23 mouse cellular contexts compared by ENCODE assay signal in genomic region chrX:42489446-42489845, GRCm38 (mm10). TPM values are rescaled to one million over a fixed set of nuclear protein-coding genes. Genes with fewer than 3 reads are reported as not detected.
"Had no signal": no experiment of that assay in that cellular context is flagged by ENCODE, and none has a peak within 500 bp of the region (broad histone marks: within the 10 kb centered on the region; RNA-seq: fewer than 3 reads in every experiment).

Gene Tex13c2 (plus strand): TSS chrX:42489691.

- DNase-seq: kidney, postnatal 10 days; kidney, postnatal 36 days; layer of hippocampus, postnatal 36 days; liver, postnatal 0 days; lung, embryonic 14.5 days; right cerebral cortex, adult 18-20 months; right cerebral cortex, postnatal 25 days; spleen, adult 18-20 months; thymus, postnatal 25 days had no signal

- H3K27me3 ChIP-seq: kidney, embryonic 15.5 days; midbrain, embryonic 12.5 days; midbrain, embryonic 15.5 days; neural tube, embryonic 12.5 days; neural tube, embryonic 15.5 days; stomach, embryonic 15.5 days had no signal

- H3K4me1 ChIP-seq: kidney, embryonic 15.5 days; midbrain, embryonic 12.5 days; midbrain, embryonic 15.5 days; neural tube, embryonic 12.5 days; neural tube, embryonic 15.5 days; stomach, embryonic 15.5 days had no signal

- H3K9me3 ChIP-seq: kidney, embryonic 15.5 days; midbrain, embryonic 15.5 days; neural tube, embryonic 12.5 days; neural tube, embryonic 15.5 days; stomach, embryonic 15.5 days had no signal

- H3K4me3 ChIP-seq: kidney, embryonic 15.5 days; left cerebral cortex, adult 2 months; midbrain, embryonic 12.5 days; midbrain, embryonic 15.5 days; neural tube, embryonic 12.5 days; neural tube, embryonic 15.5 days; stomach, embryonic 15.5 days had no signal

- H3K27ac ChIP-seq: kidney, embryonic 15.5 days; left cerebral cortex, adult 2 months; liver, embryonic 14.5 days; macrophage; midbrain, embryonic 12.5 days; midbrain, embryonic 15.5 days; neural tube, embryonic 12.5 days; neural tube, embryonic 15.5 days; stomach, embryonic 15.5 days had no signal

- H3K36me3 ChIP-seq: kidney, embryonic 15.5 days; midbrain, embryonic 12.5 days; midbrain, embryonic 15.5 days; neural tube, embryonic 12.5 days; neural tube, embryonic 15.5 days; stomach, embryonic 15.5 days had no signal

- H3K4me2 ChIP-seq: kidney, embryonic 15.5 days; liver, embryonic 11.5 days; lung, embryonic 14.5 days; midbrain, embryonic 12.5 days; midbrain, embryonic 15.5 days; neural tube, embryonic 12.5 days; neural tube, embryonic 15.5 days; stomach, embryonic 15.5 days had no signal

- H3K9ac ChIP-seq: kidney, embryonic 15.5 days; liver, embryonic 14.5 days; liver, postnatal 0 days; lung, embryonic 14.5 days; midbrain, embryonic 12.5 days; midbrain, embryonic 15.5 days; neural tube, embryonic 12.5 days; neural tube, embryonic 15.5 days; stomach, embryonic 15.5 days had no signal

- ATAC-seq: liver, postnatal 0 days; lung, postnatal 0 days; midbrain, embryonic 15.5 days had no signal

RNA-seq across cellular contexts. Expression of gene Tex13c2, which starts in this region (rescaled TPM):
- polyA plus RNA-seq: kidney, embryonic 15.5 days; limb, embryonic 11.5 days; limb, embryonic 14.5 days; liver, embryonic 11.5 days; liver, embryonic 14.5 days; liver, postnatal 0 days; lung, embryonic 14.5 days; lung, postnatal 0 days; macrophage; midbrain, embryonic 12.5 days; midbrain, embryonic 15.5 days; neural tube, embryonic 12.5 days; neural tube, embryonic 15.5 days; stomach, embryonic 15.5 days; thymus, postnatal 0 days had no signal
